Mouse (Mus musculus): ENCODE results near the gene Fcer1g. TPM values are rescaled to one million over a fixed set of nuclear protein-coding genes. Genes with fewer than 3 reads are reported as not detected.
A peak's percentile ranks its signal among the peaks of the same experiment; 100 is the strongest.
"Not testable (repeated sequence)": the region's sequence is repeated elsewhere in the genome, so short reads cannot be mapped to it uniquely, and the experiment has no call there.

Fcer1g gene
- polyA plus RNA-seq, 1 experiment from 2014 or later = 46.7 TPM

DNA sequence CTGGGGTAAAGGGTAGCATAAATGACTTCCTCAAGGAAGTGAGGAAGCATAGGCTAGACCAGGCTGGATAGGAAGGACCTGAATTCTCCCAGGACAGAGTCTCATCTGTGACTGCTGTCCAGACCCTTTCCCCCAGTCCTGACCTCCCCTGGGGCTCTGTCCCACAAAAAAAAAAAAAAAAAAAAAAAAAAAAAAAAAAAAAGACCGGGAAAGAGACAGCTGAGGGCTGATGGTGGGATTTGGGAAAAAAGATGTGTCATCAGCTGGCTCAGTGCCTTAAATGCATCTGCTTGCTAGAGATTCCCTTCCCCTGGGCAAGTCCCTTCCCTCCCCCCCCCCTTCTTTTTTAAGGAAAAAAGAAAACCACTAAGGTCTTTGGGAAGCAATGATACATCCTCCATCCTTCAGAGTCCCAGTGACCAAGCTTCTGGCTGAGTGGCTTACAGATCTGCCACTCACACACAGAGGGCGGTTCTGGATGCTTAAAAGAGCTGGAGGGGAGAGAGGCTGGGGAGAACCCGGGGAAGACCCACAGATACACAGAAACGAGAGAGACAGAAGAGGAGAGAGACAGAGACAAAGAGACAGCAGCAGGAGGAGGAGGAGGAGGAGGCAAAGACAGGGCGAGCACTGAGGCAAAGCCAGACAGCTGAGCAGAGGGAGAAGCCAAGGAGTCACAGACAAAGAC lies 15.9 kb upstream of the Fcer1g start, which contains the start of gene Adamts4:
Gene Adamts4, plus strand, starts transcription at position 509 of the 688 bp plus-strand sequence.
- Histone ChIP-seq H3K36me3 (peaks cover 1% of the 10 kb centered on the region; the same call in 1 of the 2 replicates), H3K27me3 (0 out of 2 replicates have a peak, but pooled peaks cover 4% of the 10 kb centered on the region), H3K27ac (peak within 1 kb of the TSS; percentile 96), H3K4me3 (peak within 1 kb of the TSS; percentile 33), H3K4me1 (peaks cover 66% of the 10 kb centered on the region), H3K4me2 (peak within 1 kb of the TSS; percentile 63), H3K9ac (peak within 1 kb of the TSS; percentile 29), H3K9me3 (no peaks in the 10 kb centered on the region)
- 13% methylated on average over 5 of the region's 5 CpGs for WGBS
- ATAC-seq (ENCODE audit: borderline replicate concordance, extremely low read depth, low FRiP score, low TSS enrichment) = peak; percentile 32; the same call in 1 of the 2 replicates

DNA sequence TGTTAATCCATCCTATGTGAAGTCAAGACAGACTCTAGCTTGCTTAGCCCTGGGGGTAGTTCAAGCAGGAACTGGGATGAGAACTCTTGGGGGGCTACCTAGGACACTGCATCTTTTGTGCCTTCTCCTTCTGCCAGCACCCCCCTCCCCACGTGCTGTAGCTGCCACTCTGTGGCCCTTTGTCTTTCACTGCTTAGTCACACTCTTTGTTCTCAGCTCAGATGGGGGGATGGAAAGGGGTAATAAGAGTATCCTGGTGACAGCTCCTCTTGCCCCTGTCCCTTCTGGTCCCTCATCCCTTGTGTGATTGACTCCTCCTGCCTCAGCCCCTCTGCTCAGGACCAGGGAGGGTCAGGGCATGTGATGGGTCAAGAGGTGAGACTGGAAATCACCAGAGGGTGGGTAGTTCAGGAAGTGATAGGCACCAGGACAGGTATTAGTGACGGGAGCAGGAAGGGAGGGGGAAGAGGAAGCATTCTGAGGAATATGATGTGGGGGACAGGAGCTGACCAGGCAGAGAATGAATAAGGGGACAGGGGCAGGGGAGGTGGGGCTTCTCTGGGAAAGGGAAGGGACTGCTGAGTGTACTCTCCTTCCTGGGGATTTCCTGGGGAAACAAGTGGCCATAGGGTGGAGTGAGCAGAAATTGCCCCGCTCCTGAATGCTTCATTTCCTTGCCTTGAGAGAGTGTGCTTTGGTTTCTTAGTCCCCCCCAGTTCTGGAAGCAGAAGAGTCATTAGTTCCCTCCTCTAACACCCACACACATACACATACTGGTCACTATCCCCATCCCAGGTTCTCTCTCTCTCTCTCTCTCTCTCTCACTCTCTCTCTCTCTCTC lies 14.4 kb upstream of the Fcer1g start:
- no peaks in the 10 kb centered on the region for H3K9me3 ChIP-seq
- H3K27me3 ChIP-seq = 0 out of 2 replicates have a peak, but pooled peaks cover 4% of the 10 kb centered on the region
- peak overlapping the region; percentile 96 for H3K27ac ChIP-seq
- H3K4me3 ChIP-seq = no peak overlapping the region
- H3K4me1 ChIP-seq = peaks cover 66% of the 10 kb centered on the region
- no peak; the same call in 1 of the 2 replicates for ATAC-seq (ENCODE audit: borderline replicate concordance, extremely low read depth, low FRiP score, low TSS enrichment)
- peak overlapping the region; percentile 23 for H3K4me2 ChIP-seq
- no peak overlapping the region for H3K9ac ChIP-seq
- 57% methylated on average over 3 of the region's 3 CpGs for WGBS
- H3K36me3 ChIP-seq = peaks cover 12% of the 10 kb centered on the region; the same call in 1 of the 2 replicates

DNA sequence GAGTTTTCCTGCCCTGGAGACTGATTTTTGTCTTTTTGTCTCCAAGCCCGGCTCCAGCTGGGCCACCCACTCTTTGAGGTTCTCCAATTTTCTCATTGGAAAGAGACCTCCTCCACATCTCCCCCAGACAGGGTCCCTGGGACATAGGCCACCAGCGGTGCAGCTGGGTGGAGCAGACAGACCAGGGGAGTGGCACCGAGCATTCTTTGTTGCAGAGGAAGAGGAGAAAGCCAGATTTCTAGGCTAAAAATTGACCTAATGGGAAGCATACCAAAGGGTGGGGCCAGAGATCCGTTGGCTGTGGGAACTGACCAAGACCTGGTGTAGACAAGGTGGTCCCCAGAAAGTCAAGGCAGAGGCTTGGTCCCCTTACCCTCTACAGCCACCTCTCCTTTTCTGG lies 13.8 kb upstream of the Fcer1g start:
- peaks cover 19% of the 10 kb centered on the region; the same call in 1 of the 2 replicates for H3K36me3 ChIP-seq
- no peaks in the 10 kb centered on the region for H3K9me3 ChIP-seq
- no peak for ATAC-seq (ENCODE audit: borderline replicate concordance, extremely low read depth, low FRiP score, low TSS enrichment)
- peak overlapping the region; percentile 71 for H3K4me2 ChIP-seq
- peaks cover 66% of the 10 kb centered on the region for H3K4me1 ChIP-seq
- H3K27ac ChIP-seq = peak overlapping the region; percentile 96
- 28% methylated on average over 4 of the region's 4 CpGs for WGBS
- 0 out of 2 replicates have a peak, but pooled peaks cover 4% of the 10 kb centered on the region for H3K27me3 ChIP-seq
- peak overlapping the region; percentile 84 for H3K4me3 ChIP-seq
- 0 out of 2 replicates have a peak overlapping the region, but pooled peaks have one; percentile 48 for H3K9ac ChIP-seq

DNA sequence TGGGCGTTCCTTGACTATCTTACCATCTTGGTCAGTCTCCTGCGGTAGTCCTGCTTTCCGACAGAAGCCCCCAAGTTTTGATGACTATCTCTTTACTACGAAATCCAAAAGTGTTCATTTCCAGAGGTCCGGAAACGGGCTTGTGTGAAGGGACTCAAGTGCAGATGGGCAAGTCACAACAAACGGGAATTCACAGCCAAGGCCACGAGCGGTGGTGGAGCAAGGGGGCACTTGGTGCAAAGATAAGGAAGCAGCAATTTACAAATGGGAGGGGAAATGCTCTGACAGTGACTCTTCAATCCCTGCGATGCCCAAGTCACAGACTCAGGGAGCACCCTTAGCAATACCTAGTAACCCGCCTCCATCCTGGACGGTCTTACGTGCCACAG lies 13.3 kb upstream of the Fcer1g start:
- Histone ChIP-seq H3K4me2 (peak overlapping the region; percentile 71), H3K4me1 (peaks cover 61% of the 10 kb centered on the region), H3K9me3 (no peaks in the 10 kb centered on the region), H3K27ac (peak overlapping the region; percentile 96), H3K36me3 (peaks cover 24% of the 10 kb centered on the region; the same call in 1 of the 2 replicates), H3K27me3 (0 out of 2 replicates have a peak, but pooled peaks cover 4% of the 10 kb centered on the region), H3K9ac (peak overlapping the region; percentile 48), H3K4me3 (peak overlapping the region; percentile 84)
- 0 out of 2 replicates have a peak, but pooled peaks have one; percentile 6 for ATAC-seq (ENCODE audit: borderline replicate concordance, extremely low read depth, low FRiP score, low TSS enrichment)
- WGBS = 7% methylated on average over 13 of the region's 13 CpGs

DNA sequence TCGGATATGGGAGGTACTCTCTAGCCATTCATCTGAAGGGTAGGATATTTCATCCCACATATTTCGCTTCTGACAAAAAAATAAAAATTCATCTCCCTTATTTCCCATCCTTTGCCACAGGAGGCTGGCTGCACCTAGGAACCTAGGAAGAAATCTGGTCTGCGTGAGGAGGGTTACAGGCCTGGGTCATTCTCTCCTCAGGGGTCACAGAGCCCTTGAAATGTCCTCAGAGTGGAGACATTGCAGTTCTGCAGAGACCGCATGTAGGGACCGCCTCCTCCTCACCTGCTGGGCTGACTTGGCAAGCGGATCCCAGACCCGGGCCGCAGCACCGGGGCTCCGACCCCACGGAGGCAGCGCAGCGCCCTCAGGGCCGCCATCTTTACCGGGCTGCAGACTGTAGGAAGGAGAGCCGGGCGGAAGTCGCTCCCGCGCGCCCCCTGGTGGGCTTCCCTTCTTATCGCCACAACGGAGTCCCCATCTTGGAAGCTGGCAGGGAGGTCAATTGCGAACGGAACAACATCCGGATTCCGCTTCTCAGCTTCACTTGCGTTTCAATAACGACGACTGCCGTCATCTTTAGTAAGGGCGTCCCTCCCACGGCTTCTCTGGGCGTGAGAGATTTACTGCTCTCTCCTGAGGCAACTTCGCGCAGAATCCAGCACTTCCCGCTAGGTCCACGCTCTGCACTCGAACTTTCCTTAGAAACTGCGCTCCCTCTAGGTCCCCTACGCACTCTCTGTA lies 12.7 kb upstream of the Fcer1g start:
- H3K9me3 ChIP-seq = no peaks in the 10 kb centered on the region
- H3K27me3 ChIP-seq = 0 out of 2 replicates have a peak, but pooled peaks cover 4% of the 10 kb centered on the region
- H3K27ac ChIP-seq = peak overlapping the region; percentile 96
- ATAC-seq (ENCODE audit: borderline replicate concordance, extremely low read depth, low FRiP score, low TSS enrichment) = peak; percentile 86
- under 1% methylated on average over 41 of the region's 41 CpGs for WGBS
- peak overlapping the region; percentile 84 for H3K4me3 ChIP-seq
- H3K36me3 ChIP-seq = peaks cover 27% of the 10 kb centered on the region; the same call in 1 of the 2 replicates
- peak overlapping the region; percentile 85 for H3K9ac ChIP-seq
- peaks cover 56% of the 10 kb centered on the region for H3K4me1 ChIP-seq
- H3K4me2 ChIP-seq = peak overlapping the region; percentile 75

DNA sequence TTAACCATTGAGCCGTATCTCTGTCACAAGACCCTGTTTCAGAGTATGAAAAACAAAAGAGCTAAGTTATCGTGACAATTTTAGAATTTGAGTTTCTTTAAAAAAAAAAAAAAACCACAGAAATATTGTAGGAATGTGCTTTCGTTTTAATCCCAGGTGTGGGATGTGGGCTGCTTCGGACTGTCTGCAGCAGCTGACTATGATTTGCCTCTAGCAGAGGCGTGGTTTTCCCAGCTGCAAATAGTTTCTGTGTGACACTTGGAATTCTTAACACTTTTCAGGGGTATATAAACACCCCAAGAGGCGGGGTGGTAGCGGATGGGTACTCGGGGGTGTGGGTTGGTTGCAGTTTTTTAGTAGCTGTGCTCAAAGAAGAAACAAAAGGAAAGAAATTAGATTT lies 11.2 kb upstream of the Fcer1g start:
- H3K4me1 ChIP-seq = peaks cover 41% of the 10 kb centered on the region
- no peaks in the 10 kb centered on the region for H3K9me3 ChIP-seq
- 76% methylated on average over 8 of the region's 8 CpGs for WGBS
- H3K4me3 ChIP-seq = no peak overlapping the region
- H3K27me3 ChIP-seq = no peaks in the 10 kb centered on the region
- no peak overlapping the region for H3K27ac ChIP-seq
- ATAC-seq (ENCODE audit: borderline replicate concordance, extremely low read depth, low FRiP score, low TSS enrichment) = no peak
- H3K9ac ChIP-seq = no peak overlapping the region
- H3K36me3 ChIP-seq = peaks cover 42% of the 10 kb centered on the region
- H3K4me2 ChIP-seq = 0 out of 2 replicates have a peak overlapping the region, but pooled peaks have one; percentile 75

DNA sequence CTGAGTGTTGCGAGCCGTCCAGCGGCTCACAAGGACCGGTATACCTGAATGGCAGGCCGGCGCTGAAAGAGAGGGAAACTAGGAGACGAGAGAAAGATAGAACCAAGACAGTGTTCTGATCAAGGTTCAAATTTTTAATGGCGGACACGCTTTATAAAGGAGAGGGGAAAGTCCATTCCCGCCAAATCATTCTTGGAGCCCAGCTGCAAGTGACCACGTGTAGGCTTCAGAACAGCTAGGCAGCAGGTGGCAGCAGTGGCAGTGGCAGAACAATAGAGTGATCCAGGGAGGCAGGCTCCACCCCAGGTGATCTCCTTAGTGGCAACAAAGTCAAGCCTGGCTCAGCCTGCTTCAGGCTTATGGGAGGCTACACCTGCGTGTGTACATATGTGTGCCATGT lies 7.8 kb upstream of the Fcer1g start:
- not testable (repeated sequence) for H3K4me3 ChIP-seq; H3K27me3 ChIP-seq; ATAC-seq (ENCODE audit: borderline replicate concordance, extremely low read depth, low FRiP score, low TSS enrichment); H3K4me2 ChIP-seq; H3K9me3 ChIP-seq; H3K27ac ChIP-seq; H3K9ac ChIP-seq
- Histone ChIP-seq H3K36me3 (peaks cover 73% of the 10 kb centered on the region), H3K4me1 (peaks cover 13% of the 10 kb centered on the region)
- 83% methylated on average over 12 of the region's 12 CpGs for WGBS

DNA sequence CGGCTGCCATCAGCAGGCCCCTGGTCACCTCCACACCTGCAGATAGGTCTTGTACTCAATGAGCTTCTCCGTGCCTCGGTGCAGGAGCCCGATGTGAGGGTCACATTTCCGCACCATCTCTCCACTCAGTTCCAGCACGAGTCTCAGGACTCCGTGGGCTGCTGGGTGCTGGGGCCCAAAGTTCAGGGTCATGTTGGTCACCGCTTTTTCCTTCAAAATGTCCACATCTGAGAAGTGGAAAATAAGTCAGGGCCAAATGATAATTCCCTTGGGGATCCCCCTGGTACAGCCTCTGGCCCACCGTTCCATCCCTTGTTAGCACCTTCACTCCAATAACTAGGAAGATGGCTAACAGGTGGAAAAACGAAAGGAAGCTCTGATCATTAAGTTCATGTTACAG lies 6.7 kb upstream of the Fcer1g start:
- Histone ChIP-seq H3K36me3 (peaks cover 83% of the 10 kb centered on the region), H3K27ac (no peak overlapping the region)
- no peak for ATAC-seq (ENCODE audit: borderline replicate concordance, extremely low read depth, low FRiP score, low TSS enrichment)

DNA sequence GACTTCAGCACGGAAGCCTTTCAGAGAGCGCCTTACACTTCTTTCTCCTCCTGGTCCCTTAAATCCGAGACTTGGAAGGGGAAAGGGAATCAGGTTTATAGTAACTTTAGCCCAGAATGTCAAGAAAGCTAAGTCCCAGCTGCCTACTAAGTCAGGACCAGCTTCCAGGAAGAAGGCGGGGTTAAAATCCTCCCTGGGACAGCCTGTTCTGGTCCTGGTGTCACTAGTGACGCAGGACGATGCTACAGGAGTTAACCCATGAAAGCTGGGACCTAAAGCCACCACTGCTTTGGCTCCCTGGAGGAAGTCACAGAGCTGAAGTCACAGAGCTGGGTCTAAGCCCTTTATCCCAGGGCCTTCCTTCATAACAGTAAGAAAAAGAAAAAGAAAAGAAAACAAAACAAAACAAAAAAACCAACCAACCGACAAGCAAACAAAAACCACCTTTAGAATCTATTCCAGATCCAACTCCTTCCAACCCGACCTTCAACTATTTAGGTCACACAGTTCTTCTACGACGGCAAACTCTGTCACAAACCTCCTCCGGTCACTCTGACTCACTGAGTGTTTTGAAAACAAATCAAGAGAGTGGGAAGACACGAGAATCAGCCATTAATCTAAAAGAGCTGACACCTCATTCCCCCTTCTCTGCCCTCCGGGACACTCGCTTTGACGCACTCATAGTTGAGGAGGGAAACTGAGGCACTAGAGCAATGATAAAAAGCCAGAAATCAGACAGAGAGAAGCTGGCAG lies 6.0 kb upstream of the Fcer1g start:
- Histone ChIP-seq H3K27ac (no peak overlapping the region), H3K27me3 (no peaks in the 10 kb centered on the region), H3K4me1 (no peaks in the 10 kb centered on the region), H3K4me2 (no peak overlapping the region), H3K9me3 (no peaks in the 10 kb centered on the region), H3K9ac (no peak overlapping the region), H3K4me3 (no peak overlapping the region), H3K36me3 (peaks cover 90% of the 10 kb centered on the region)
- ATAC-seq (ENCODE audit: borderline replicate concordance, extremely low read depth, low FRiP score, low TSS enrichment) = no peak
- 63% methylated on average over 15 of the region's 15 CpGs for whole genome bisulfite sequencing

More for the DNA sequence above, 6.7 kb upstream of the Fcer1g start:
- 88% methylated on average over 10 of the region's 10 CpGs for WGBS
- Histone ChIP-seq H3K9ac (no peak overlapping the region), H3K27me3 (no peaks in the 10 kb centered on the region), H3K4me1 (peaks cover 7% of the 10 kb centered on the region), H3K4me3 (no peak overlapping the region), H3K4me2 (no peak overlapping the region), H3K9me3 (no peaks in the 10 kb centered on the region)

DNA sequence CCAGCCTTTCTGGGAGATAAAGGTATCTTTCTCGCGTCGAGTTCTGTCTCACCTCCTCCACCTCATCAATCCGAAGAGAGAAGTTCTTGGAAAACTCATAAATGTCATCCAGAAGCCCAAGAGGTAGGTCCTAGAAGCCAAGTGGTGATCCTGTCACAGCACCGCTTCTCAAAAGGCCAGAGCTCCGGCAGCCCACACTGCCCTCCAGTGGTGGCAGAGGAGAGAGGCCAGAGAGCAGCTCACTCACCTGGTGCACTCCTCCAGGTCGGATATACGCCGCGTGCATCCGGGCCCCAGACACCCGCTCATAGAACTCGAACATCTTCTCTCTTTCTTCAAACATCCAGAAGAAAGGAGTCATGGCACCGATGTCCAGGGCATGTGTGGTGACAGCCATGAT lies 4.3 kb upstream of the Fcer1g start:
- WGBS = 67% methylated on average over 14 of the region's 14 CpGs
- Histone ChIP-seq H3K4me1 (no peaks in the 10 kb centered on the region), H3K27ac (no peak overlapping the region), H3K36me3 (peaks cover 92% of the 10 kb centered on the region), H3K27me3 (no peaks in the 10 kb centered on the region), H3K4me3 (no peak overlapping the region), H3K9ac (no peak overlapping the region), H3K9me3 (no peaks in the 10 kb centered on the region), H3K4me2 (no peak overlapping the region)
- no peak for ATAC-seq (ENCODE audit: borderline replicate concordance, extremely low read depth, low FRiP score, low TSS enrichment)

DNA sequence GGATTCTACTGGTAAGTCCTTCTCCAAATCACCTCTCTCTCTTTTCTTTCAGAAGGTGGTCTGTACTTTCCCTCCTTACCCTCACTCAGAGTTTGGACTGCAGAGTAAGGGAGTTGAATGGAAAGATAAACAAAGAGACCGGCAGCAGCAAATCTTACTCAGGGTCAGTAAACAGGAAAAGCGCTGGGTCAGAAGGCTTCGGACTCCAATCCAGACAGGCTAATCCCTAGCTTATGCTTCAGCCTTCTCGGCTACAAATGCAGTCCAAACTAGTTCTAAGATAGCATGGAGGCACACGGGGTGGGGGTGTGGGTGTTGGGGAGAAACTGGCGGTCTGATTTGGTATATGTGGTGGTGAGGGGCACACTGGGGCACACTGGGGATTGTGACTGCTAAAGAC lies 3.3 kb upstream of the Fcer1g start:
- Histone ChIP-seq H3K4me3 (no peak overlapping the region), H3K27ac (no peak overlapping the region), H3K27me3 (no peaks in the 10 kb centered on the region), H3K36me3 (peaks cover 82% of the 10 kb centered on the region), H3K9ac (no peak overlapping the region), H3K9me3 (no peaks in the 10 kb centered on the region), H3K4me1 (no peaks in the 10 kb centered on the region), H3K4me2 (no peak overlapping the region)
- 66% methylated on average over 6 of the region's 6 CpGs for WGBS
- no peak for ATAC-seq (ENCODE audit: borderline replicate concordance, extremely low read depth, low FRiP score, low TSS enrichment)

All from lung, embryonic 15.5 days (tissue).